Mouse (Mus musculus) frontal cortex, postnatal 25 days (tissue): ENCODE data around the gene Flna.

Source experiments
- DNase-seq, 2 experiments: peaks; one replicate each; pipeline ENCODE4 v3.0.0; 2022; ENCODE audit warnings: low spot score in 2 of 2

The Flna gene

DNA sequence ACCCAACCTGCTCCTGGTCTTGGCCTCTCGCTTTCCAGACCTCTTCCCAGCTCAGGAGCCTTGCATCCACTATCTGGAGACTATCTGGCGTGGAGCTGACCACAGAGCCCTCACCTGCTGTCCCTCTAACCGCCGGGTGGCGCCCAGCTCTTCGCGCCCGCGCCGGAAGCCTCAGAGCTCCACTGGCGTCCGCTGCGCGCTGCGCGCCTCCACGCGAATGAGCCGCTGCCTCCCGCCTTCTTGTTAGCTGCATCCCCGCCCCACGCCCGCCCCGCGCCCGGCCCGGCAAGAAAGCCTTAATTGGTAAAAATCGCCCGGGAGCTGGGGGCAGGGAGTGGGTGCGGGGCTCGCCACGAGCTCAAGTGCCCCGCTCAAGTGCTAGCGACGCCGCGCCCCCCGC, at the start of gene Flna:
TSS of gene Flna (minus strand) at position 206 of the 400 bp plus-strand sequence.
- DNase-seq, result peak; percentile 27 to 32

DNA sequence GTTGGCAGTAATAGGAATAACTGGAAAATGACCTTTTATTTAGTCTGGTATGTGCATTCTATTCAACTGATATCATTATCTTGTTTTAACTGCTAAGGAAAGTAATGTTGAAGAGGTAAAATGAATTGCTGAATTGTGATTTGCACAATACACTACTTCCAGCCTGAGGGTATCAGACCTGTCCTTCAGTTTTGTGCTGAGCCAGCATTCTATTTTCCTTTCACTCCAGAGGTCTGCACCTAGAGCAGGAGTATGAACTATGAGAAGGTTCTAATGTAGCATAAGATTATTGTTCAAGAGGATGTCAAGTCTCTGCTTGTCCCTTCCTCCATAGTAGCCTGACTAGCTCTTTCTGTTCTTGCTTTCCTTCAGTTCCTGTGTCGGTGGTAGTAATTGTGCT, 48.7 kb upstream of the Flna start:
- no peak for DNase-seq

- DNase-seq, result peak; percentile 80 to 85
Observed at GRCm38 (mm10) chrX:74296538-74297448, 47.2 kb upstream of the Flna start, which contains the start of gene Atp6ap1. Gene Atp6ap1 (plus strand): TSS chrX:74297097.

- no peak for DNase-seq
Observed at GRCm38 (mm10) chrX:74293431-74293830, 43.8 kb upstream of the Flna start.

DNA sequence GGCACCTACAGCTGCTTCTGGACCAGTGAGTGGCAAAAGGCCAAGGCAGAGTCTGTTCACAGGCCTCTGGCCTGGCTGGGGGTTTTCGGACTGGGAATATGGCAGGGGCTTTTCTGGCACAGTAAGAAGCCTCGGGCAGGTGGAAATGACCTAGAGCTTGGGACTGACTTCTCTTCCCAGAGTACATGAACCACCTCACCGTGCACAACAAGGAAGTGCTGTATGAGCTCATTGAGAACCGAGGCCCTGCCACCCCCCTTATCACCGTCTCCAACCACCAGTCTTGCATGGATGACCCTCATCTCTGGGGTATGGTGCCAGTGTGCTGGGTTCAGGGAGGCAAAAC, 33.4 kb upstream of the Flna start:
- DNase-seq, result no peak

- peak; percentile 64 to 67 for DNase-seq
Observed at GRCm38 (mm10) chrX:74282395-74283091, 32.9 kb upstream of the Flna start.

DNA sequence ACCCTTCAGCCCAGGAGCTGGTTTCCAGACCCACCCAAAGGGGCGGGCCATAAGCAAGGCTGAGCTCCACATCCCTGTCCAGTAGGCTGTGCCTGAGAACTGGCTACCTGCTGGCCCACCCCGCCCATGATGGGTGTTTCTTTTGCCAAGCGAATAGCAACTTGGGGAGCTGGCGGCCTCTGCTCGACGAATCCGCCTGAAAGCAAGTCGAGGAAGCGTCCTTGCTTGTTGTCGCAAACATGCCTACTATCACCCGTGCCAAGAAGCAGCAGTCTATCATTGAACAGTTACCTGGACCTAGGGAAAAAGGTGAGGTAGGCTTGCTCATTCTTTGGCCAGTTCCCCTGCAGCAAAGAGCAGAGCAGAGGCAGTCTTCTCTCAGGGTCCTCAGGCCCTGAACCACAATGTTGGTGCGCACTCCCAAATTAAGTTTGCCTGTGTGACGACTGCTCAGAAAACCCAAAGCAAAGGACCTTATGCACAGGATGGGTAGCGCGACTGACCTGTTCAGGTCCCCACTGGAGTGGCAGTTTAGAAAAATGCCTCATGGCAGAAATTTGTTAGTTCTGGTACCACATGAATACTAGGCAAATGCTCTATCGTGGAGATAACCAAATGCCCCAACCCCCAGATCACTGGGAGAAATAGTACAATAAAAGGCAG, 32.2 kb upstream of the Flna start, which contains the start of the genes Taz and Dnase1l1:
TSS of gene Taz (plus strand) at position 181 of the 663 bp plus-strand sequence.
TSS of gene Dnase1l1 (minus strand) at position 606 of the 663 bp plus-strand sequence.
- peak in 1 of 2 experiments; percentile 25 for DNase-seq

DNA sequence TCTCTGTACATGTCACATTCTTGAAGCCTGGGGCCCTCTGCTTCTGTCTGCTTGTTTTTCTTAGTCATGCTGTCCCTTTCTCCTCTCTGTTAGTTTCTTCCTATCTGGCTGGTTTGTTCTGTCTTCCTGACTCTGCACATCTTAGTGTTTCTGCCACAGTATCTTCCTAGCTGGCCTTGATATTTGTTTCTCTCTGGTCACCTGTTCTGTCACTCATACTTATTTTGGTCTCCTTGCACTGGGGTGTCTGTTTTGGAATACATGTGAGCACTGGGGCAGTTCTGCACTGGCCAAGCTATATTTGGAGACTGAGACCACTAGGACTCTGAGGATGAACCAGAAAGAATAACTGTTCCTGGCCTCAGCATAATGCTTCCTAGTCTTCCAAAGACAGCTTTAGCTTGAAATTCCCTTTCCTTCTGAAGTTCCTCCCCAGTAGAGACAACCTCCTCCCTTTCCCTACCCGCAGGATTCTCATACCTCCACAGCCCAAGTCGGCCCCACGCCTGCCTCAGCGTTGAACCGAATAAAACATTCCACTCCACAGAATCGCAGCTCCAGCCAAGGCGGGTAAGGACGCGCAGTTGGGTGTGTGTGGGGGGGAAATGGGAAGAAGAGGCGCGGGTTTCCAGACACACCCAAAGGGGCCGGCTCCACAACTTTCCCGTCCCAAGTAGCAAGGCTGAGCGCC, 31.6 kb upstream of the Flna start:
- no peak for DNase-seq

- DNase-seq, result no peak
Observed at GRCm38 (mm10) chrX:74277916-74278315, 28.3 kb upstream of the Flna start.

- DNase-seq, result no peak
Observed at GRCm38 (mm10) chrX:74273422-74274322, 24.1 kb upstream of the Flna start.

GRCm38 (mm10) chrX:74270902-74271551, 21.4 kb upstream of the Flna start:
- DNase-seq, result no peak

- DNase-seq, result peak; percentile 60 to 81
Observed at GRCm38 (mm10) chrX:74270062-74270901, 20.7 kb upstream of the Flna start, which contains the start of gene Rpl10. Gene Rpl10 (plus strand): TSS chrX:74270812.

GRCm38 (mm10) chrX:74269736-74270061, 20.1 kb upstream of the Flna start:
- no peak for DNase-seq

- no peak for DNase-seq
Observed at GRCm38 (mm10) chrX:74257746-74258145, 8.1 kb upstream of the Flna start.

GRCm38 (mm10) chrX:74254888-74255565, 5.4 kb upstream of the Flna start:
- no peak for DNase-seq

GRCm38 (mm10) chrX:74254153-74254887, 4.7 kb upstream of the Flna start, which contains the start of gene Emd:
Gene Emd (plus strand): TSS chrX:74254687.
- DNase-seq, result peak; percentile 52 to 74

DNA sequence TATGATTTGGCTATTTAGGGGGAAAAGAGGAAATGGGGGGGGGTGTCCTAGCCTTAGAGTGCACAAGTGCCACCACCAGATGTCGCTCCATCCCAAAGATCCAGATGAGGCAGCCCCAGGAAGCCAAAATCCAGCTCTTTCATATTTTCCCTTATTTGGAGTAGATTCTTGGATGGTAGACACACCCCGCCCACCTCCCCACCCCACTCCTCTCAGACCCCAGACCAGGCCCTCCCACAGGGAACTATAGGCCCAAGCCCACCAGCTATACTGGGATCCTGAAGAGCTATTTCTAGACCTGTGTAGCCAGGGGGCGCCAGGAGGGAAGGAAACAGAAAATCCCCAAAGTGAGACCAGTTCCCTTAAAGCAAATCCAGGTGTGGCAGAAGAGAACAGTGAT, 969 bp downstream of the Flna start:
- peak; percentile 22 to 23 for DNase-seq

- DNase-seq, result no peak
Observed at GRCm38 (mm10) chrX:74246693-74247092, 2.9 kb downstream of the Flna start.
